Mouse (Mus musculus) cerebellum, adult 2 months (tissue): Measurements from ENCODE around the gene Kbtbd8.

Experiments used
- CTCF ChIP-seq: fragments of 200-500 bp; IDR thresholded peaks from 2 replicates; pipeline ENCODE4 v1.5.1; 2011; ENCODE audit warnings: low read depth, mild to moderate bottlenecking, control low read depth, low read length, moderate library complexity, borderline replicate concordance; ENCODE audit not compliant: insufficient read depth
- POLR2A ChIP-seq: fragments of 200-500 bp; IDR thresholded peaks from 2 replicates; pipeline ENCODE4 v1.6.1; 2011; ENCODE audit warnings: low read length, control low read depth, borderline replicate concordance; ENCODE audit not compliant: insufficient read depth

DNA sequence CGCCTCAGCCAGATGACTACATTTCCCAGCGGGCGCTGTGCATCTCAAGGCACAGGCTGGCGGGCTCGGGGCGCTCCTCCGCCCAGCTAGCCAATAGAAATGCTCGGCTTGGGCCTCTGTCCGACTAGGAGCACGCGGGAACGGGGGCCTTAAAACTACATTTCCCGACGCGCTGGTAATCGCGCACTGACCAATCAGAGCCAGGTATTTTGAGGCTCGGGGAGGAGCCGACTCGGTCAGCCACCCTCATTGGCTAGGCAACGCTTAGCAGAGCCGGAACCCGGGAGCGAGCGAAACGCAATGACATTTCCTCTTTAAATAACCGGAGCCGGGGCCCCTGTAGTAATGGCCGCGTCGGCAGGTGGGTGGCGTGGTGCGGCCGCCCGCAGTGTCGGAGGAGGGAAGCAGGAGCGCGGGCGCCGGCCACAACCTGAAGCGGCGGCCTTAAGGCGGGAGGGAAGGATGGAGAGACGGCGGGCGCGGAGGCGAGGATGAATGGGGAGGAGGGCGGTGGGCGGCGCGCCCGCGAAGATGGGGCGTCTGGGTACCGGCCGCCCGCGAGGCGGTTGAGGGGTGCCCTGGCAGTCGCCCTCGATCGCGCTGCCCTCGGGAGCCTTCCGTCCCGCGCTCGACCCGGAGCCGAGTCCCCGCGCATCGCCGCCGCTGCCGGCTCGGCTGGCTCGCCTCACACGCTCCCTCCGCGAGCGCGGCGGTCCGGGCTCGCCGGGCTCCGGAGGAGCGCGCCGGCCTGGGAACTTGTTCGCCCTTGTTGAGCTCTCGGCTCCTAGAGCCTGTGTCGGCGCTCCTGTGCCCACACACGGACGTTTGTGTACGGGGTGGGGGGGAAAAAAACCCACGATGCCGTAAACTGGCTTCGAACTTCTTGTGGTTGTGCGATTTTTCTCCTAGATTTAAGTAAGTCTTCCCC, 838 bp downstream of the Kbtbd8 start:
- TF ChIP-seq CTCF (no peak), POLR2A (peak; percentile 61; the same call in 1 of the 2 replicates)
